15 mouse cellular contexts compared by ENCODE assay signal in genomic region chr2:79544793-79545260, GRCm38 (mm10).
DNase-seq lines count a peak whose midpoint lies in the region; ATAC-seq and TF ChIP-seq lines count a peak whose summit lies in the region.
"Had no signal": no experiment of that assay in that cellular context is flagged by ENCODE, and none has a peak within 500 bp of the region (broad histone marks: within the 10 kb centered on the region; RNA-seq: fewer than 3 reads in every experiment).

No protein-coding gene starts in this region.

- H3K9ac ChIP-seq in heart, embryonic 15.5 days: no peak overlapping the region
- no peak overlapping the region for H3K9ac ChIP-seq in lung, embryonic 16.5 days (ENCODE audit: low read length)
- H3K9ac ChIP-seq in kidney, embryonic 15.5 days: no peak overlapping the region
- H3K9ac ChIP-seq in stomach, postnatal 0 days (ENCODE audit: low read length): no peak overlapping the region
- no peak overlapping the region for H3K9ac ChIP-seq in forebrain, embryonic 14.5 days (ENCODE audit: low read length)
- H3K9ac ChIP-seq: embryonic facial prominence, embryonic 15.5 days; forebrain, embryonic 12.5 days; hindbrain, embryonic 15.5 days had no signal

- H3K36me3 ChIP-seq in heart, embryonic 15.5 days: no peaks in the 10 kb centered on the region
- no peaks in the 10 kb centered on the region for H3K36me3 ChIP-seq in lung, embryonic 16.5 days (ENCODE audit: control insufficient read depth, insufficient read depth, low read length)
- no peaks in the 10 kb centered on the region for H3K36me3 ChIP-seq in kidney, embryonic 15.5 days
- H3K36me3 ChIP-seq in stomach, postnatal 0 days (ENCODE audit: control insufficient read depth, insufficient read depth, low read length): no peaks in the 10 kb centered on the region
- no peaks in the 10 kb centered on the region for H3K36me3 ChIP-seq in forebrain, embryonic 14.5 days (ENCODE audit: control insufficient read depth, insufficient read depth, low read length)
- H3K36me3 ChIP-seq: embryonic facial prominence, embryonic 15.5 days; forebrain, embryonic 12.5 days; G1E; hindbrain, embryonic 15.5 days had no signal

- 0 out of 2 replicates have a peak, but pooled peaks have one; percentile 14 for ATAC-seq in heart, embryonic 15.5 days (replicated peaks; ENCODE audit: insufficient number of reproducible peaks, insufficient read depth, low FRiP score, low read depth)
- 0 out of 2 replicates have a peak, but pooled peaks have one; percentile 39 for ATAC-seq in lung, embryonic 16.5 days (ENCODE audit: low read depth)
- ATAC-seq in kidney, embryonic 15.5 days (replicated peaks; ENCODE audit: low FRiP score): 0 out of 2 replicates have a peak, but pooled peaks have one; percentile 53
- peak; percentile 37; the same call in 1 of the 2 replicates for ATAC-seq in stomach, postnatal 0 days (ENCODE audit: low FRiP score, low TSS enrichment)
- no peak for ATAC-seq in forebrain, embryonic 14.5 days
- no peak for ATAC-seq in monocyte, adult 5-6 weeks (replicated peaks; ENCODE audit: insufficient number of reproducible peaks, low FRiP score, low TSS enrichment, poor library complexity, severe bottlenecking)

- no peaks in the 10 kb centered on the region for H3K9me3 ChIP-seq in heart, embryonic 15.5 days (replicated peaks)
- H3K9me3 ChIP-seq in lung, embryonic 16.5 days (ENCODE audit: control insufficient read depth, low read length): no peaks in the 10 kb centered on the region
- no peaks in the 10 kb centered on the region for H3K9me3 ChIP-seq in kidney, embryonic 15.5 days (replicated peaks)
- no peaks in the 10 kb centered on the region for H3K9me3 ChIP-seq in stomach, postnatal 0 days (ENCODE audit: control insufficient read depth, low read length)
- H3K9me3 ChIP-seq in forebrain, embryonic 14.5 days (replicated peaks; ENCODE audit: control insufficient read depth, low read length): no peaks in the 10 kb centered on the region
- H3K9me3 ChIP-seq: embryonic facial prominence, embryonic 15.5 days; forebrain, embryonic 12.5 days; G1E; hindbrain, embryonic 15.5 days had no signal

- H3K4me3 ChIP-seq in heart, embryonic 15.5 days: no peak overlapping the region
- no peak overlapping the region for H3K4me3 ChIP-seq in lung, embryonic 16.5 days (ENCODE audit: low read length)
- H3K4me3 ChIP-seq in kidney, embryonic 15.5 days (replicated peaks): no peak overlapping the region
- no peak overlapping the region for H3K4me3 ChIP-seq in stomach, postnatal 0 days (ENCODE audit: low read depth, low read length)
- no peak overlapping the region for H3K4me3 ChIP-seq in forebrain, embryonic 14.5 days (ENCODE audit: low read depth, low read length)
- H3K4me3 ChIP-seq: embryonic facial prominence, embryonic 15.5 days; forebrain, embryonic 12.5 days; hindbrain, embryonic 15.5 days had no signal

- no peak for DNase-seq in heart, adult 8-10 months (ENCODE audit: low spot score)
- no peak for DNase-seq in lung, postnatal 10 days
- DNase-seq in stomach, postnatal 0 days (ENCODE audit: low spot score): peak; percentile 33
- no peak for DNase-seq in forebrain, embryonic 14.5 days (ENCODE audit: low spot score)
- DNase-seq: adrenal gland, postnatal 36 days; cerebellum, postnatal 36 days had no signal

- H3K4me1 ChIP-seq in heart, embryonic 15.5 days (replicated peaks): peaks cover 36% of the 10 kb centered on the region
- peaks cover 12% of the 10 kb centered on the region for H3K4me1 ChIP-seq in lung, embryonic 16.5 days (replicated peaks; ENCODE audit: control insufficient read depth, insufficient read depth, low read length)
- H3K4me1 ChIP-seq in kidney, embryonic 15.5 days: peaks cover 37% of the 10 kb centered on the region
- 0 out of 2 replicates have a peak, but pooled peaks cover 2% of the 10 kb centered on the region for H3K4me1 ChIP-seq in stomach, postnatal 0 days (replicated peaks; ENCODE audit: control insufficient read depth, insufficient read depth)
- H3K4me1 ChIP-seq in forebrain, embryonic 14.5 days (ENCODE audit: control insufficient read depth, insufficient read depth, low read length): no peaks in the 10 kb centered on the region
- H3K4me1 ChIP-seq: forebrain, embryonic 12.5 days; hindbrain, embryonic 15.5 days had no signal

- peak overlapping the region; percentile 47 for H3K27ac ChIP-seq in heart, embryonic 15.5 days
- no peak overlapping the region for H3K27ac ChIP-seq in lung, embryonic 16.5 days (ENCODE audit: low read length)
- peak overlapping the region; percentile 63 for H3K27ac ChIP-seq in kidney, embryonic 15.5 days
- H3K27ac ChIP-seq in stomach, postnatal 0 days (replicated peaks): peak overlapping the region; percentile 53; the same call in 1 of the 2 replicates
- no peak overlapping the region for H3K27ac ChIP-seq in forebrain, embryonic 14.5 days (ENCODE audit: low read depth, low read length)
- H3K27ac ChIP-seq: embryonic facial prominence, embryonic 15.5 days; forebrain, embryonic 12.5 days; hindbrain, embryonic 15.5 days had no signal

- WGBS in heart, embryonic 15.5 days: 30% methylated on average over 4 of the region's 4 CpGs
- 24% methylated on average over 4 of the region's 4 CpGs for WGBS in lung, embryonic 16.5 days
- 42% methylated on average over 4 of the region's 4 CpGs for WGBS in kidney, embryonic 15.5 days
- 22% methylated on average over 4 of the region's 4 CpGs for WGBS in stomach, postnatal 0 days
- WGBS in forebrain, embryonic 14.5 days: 88% methylated on average over 4 of the region's 4 CpGs

- no peak overlapping the region for H3K4me2 ChIP-seq in heart, embryonic 15.5 days
- H3K4me2 ChIP-seq in lung, embryonic 16.5 days (ENCODE audit: low read depth, low read length): no peak overlapping the region
- H3K4me2 ChIP-seq in kidney, embryonic 15.5 days: no peak overlapping the region
- H3K4me2 ChIP-seq in stomach, postnatal 0 days (replicated peaks; ENCODE audit: low read depth): no peak overlapping the region
- H3K4me2 ChIP-seq in forebrain, embryonic 14.5 days (ENCODE audit: low read length): no peak overlapping the region
- H3K4me2 ChIP-seq: embryonic facial prominence, embryonic 15.5 days; forebrain, embryonic 12.5 days; hindbrain, embryonic 15.5 days; liver, embryonic 11.5 days had no signal

- TF ChIP-seq CTCF in stomach, postnatal 0 days (IDR thresholded peaks at IDR 0.05; ENCODE audit: low read depth): no peak

- TF ChIP-seq EP300 in stomach, postnatal 0 days (optimal IDR thresholded peaks at IDR 0.05): no peak

- no peaks in the 10 kb centered on the region for H3K27me3 ChIP-seq in heart, embryonic 15.5 days
- no peaks in the 10 kb centered on the region for H3K27me3 ChIP-seq in lung, embryonic 16.5 days (ENCODE audit: control insufficient read depth, insufficient read depth, low read depth, low read length)
- no peaks in the 10 kb centered on the region for H3K27me3 ChIP-seq in kidney, embryonic 15.5 days
- H3K27me3 ChIP-seq in stomach, postnatal 0 days (ENCODE audit: control insufficient read depth, insufficient read depth, low read length): no peaks in the 10 kb centered on the region
- no peaks in the 10 kb centered on the region for H3K27me3 ChIP-seq in forebrain, embryonic 14.5 days (replicated peaks; ENCODE audit: control insufficient read depth, insufficient read depth, low read length)
- H3K27me3 ChIP-seq: embryonic facial prominence, embryonic 15.5 days; forebrain, embryonic 12.5 days; hindbrain, embryonic 15.5 days had no signal

Comparison
In these comparisons a context has a peak if more than half of its experiments do, and no peak if none do; other contexts are left out.
1. ATAC-seq: peak in heart, embryonic 15.5 days (single experiment), lung, embryonic 16.5 days (single experiment), kidney, embryonic 15.5 days (single experiment) and stomach, postnatal 0 days (single experiment); none in forebrain, embryonic 14.5 days (single experiment) and monocyte, adult 5-6 weeks (single experiment).
2. H3K27ac ChIP-seq: peak in heart, embryonic 15.5 days (single experiment), kidney, embryonic 15.5 days (single experiment) and stomach, postnatal 0 days (single experiment); none in lung, embryonic 16.5 days (single experiment) and forebrain, embryonic 14.5 days (single experiment).